Mouse (Mus musculus) gastrocnemius, postnatal 25 days (tissue): ENCODE data around the gene Urod. TPM values are rescaled to one million over a fixed set of nuclear protein-coding genes. Genes with fewer than 3 reads are reported as not detected.

Experiments used
- DNase-seq: peaks from one replicate; pipeline ENCODE4 v3.0.0; 2022
- long read RNA-seq, 2 experiments: library from polyadenylated mRNA; stranded (forward); transcript quantifications; one replicate each; pipeline ENCODE4 v2.0.0; 2021
- total RNA-seq, 2 experiments: library from RNA; stranded (reverse); gene quantifications; 1 replicate in 1 of 2; 2 replicates in 1 of 2; pipeline ENCODE4 v1.2.3; 2021

Gene Urod
- 10 to 100 TPM; 59.0 to 59.9 TPM for total RNA-seq
- long read RNA-seq, experiment 1, transcript Urod-201 (10 exons, 1,489 nt), result major isoform, 69 of 203 reads
- long read RNA-seq, experiment 1, partial matches to known transcripts, result 126 of 203 reads
- long read RNA-seq, experiment 1, other reads (novel, unspliced or antisense), result 7 of 203 reads
- long read RNA-seq, experiment 2, transcript Urod-201 (10 exons, 1,489 nt), result major isoform, 69 of 149 reads
- long read RNA-seq, experiment 2, partial matches to known transcripts, result 71 of 149 reads
- long read RNA-seq, experiment 2, other reads (novel, unspliced or antisense), result 9 of 149 reads

GRCm38 (mm10) chr4:116993672-116994621 is at the start of gene Urod:
Gene Urod (minus strand): TSS chr4:116994413.
- peak; percentile 94 for DNase-seq

- peak; percentile 69 for DNase-seq
These were observed 47.1 kb upstream of the Urod start for GRCm38 (mm10) chr4:117041283-117041721.

DNA sequence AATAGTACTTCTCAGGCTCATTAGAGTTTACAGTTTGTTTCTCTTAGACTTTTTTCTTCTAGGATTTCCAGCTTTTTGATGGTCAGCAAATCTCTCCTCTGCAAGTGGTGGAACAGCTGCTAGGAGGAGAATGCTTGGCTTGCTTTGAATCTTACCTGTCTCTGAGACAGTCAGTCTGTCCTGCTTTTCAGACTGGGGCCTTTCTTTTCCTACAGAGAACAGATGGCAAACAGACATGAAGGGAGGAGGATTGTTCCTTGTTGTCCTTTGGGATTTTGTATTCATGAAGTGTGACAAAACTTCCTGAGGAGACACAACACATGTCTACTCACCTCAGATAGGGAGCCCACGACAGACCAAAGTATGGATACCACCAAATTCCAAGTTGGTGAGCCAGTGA is 46.6 kb upstream of the Urod start:
- DNase-seq, result no peak

DNA sequence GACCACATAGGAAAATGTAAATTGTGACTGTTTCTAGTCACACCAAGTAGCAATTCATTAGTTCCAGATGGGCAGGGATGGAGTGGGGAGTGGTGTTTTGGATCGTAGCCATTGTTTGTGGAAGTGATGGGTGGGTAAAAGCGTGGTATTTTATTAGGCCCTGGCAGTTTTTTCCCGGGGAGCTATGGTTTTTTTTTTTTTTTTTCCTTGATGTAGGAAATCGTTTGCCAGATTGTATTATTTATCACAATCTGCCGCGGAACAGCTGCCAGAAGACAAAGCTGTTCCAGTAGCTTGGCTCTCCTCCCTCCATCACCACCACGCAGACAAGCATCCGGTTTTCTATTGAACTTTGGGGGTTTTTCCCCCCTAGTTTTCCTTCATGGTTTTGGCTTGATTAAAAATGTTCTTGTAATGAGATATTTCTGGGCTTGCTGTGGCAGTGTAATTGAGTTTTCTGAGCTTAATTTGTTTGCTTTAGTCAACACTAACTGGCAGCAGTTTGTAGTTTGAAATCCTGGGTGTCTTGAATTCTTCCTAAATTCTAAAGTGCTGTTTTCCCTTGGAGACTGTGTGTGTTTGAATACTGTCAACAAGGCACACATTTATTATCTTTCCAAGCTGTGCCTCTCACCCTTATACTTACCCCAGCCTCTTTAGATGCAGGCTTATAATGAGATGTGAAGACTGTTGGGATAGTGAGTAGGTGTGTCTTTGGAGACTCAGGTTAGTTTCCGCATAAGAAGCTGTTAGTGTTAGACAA is 45.9 kb upstream of the Urod start:
- DNase-seq, result peak; percentile 43

- DNase-seq, result no peak
These were observed 36.9 kb upstream of the Urod start for GRCm38 (mm10) chr4:117031105-117031504.

DNA sequence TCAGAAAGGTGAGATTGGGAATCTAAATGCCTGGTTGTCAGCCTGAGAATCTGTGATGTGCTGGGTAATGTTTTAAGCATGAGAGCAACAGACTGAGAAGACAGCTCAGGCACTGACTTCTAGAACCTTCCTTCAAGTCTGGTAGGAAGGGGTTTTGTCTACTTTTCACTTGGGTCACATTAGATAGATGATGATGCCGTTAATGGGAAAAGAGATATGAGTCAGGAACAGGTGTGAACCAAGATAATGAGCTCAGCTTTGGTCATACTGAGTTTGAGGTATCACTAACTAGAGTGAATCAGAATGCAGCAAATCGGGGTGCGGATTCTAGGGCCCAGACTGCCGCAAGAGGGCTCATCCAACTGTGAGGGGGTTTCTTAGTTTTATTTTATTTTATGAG is 29.3 kb upstream of the Urod start:
- no peak for DNase-seq

DNA sequence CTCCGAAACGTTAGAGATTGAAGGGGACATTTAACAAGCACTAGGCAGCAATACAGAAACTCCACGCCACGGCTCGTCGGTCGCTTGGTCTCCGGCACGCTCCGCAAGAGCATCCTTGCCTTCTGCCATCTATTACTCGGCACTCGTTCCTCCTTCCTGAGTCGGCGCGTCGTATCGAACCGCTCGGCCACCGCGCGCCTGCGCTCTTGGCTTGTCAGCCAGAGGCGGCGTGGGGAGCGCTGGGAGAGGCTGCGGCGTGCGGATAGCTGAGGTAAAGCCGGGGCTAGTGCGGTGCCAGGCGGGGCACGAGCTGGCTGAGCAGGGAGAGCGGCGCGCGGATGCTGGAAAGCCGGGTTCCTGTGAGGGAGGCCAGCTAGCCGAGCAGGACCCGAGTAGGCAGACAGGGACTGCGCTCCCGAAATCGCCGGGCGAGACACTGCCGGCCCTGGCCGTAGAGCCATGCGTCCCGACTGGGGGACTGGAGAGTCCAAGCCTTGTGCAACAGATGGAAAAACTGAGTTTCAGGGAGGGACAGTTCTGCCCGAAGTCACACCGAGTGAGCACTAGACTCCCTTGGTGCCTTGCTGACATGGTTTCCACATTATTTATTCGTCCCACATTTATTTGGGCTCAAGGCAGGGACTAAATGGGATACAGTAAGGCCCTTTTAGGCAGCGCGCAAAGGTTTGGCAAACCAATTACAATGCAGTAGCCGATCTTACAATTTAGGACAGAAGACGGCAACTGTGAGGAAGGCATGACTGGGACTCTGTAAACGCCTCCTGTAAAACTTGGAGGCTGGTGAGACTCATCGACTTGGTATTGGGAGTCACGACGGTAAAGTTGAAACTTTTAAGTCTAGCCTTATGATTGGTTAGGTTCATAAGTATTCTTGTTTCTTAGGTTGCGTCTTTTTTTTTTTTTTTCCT is 25.3 kb upstream of the Urod start, which contains the start of gene Eif2b3:
TSS of gene Eif2b3 (plus strand) at position 197 of the 929 bp plus-strand sequence.
- peak; percentile 87 for DNase-seq

GRCm38 (mm10) chr4:117018327-117018726 is 24.1 kb upstream of the Urod start:
- no peak for DNase-seq

GRCm38 (mm10) chr4:117017738-117018137 is 23.5 kb upstream of the Urod start:
- no peak for DNase-seq

GRCm38 (mm10) chr4:117014901-117015415 is 20.7 kb upstream of the Urod start:
- no peak for DNase-seq

DNA sequence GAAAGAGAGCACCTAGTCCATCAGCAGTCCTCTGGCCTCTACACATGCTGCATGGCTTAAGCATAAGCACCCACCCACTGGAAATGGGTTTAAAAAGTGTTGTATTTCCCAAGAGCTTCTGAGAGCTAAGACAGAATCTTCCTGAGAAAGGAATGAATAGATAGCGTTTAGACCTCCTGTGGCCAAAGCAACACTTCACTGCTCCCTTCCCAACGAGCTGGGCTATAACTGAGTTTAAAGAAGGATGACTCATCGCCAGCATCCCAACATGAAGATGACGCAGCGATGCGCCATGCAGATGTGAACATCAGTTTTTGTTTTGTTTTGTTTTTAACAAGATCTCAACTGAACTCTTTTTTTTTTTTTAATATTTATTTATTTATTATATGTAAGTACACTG is 19.4 kb upstream of the Urod start:
- no peak for DNase-seq

DNA sequence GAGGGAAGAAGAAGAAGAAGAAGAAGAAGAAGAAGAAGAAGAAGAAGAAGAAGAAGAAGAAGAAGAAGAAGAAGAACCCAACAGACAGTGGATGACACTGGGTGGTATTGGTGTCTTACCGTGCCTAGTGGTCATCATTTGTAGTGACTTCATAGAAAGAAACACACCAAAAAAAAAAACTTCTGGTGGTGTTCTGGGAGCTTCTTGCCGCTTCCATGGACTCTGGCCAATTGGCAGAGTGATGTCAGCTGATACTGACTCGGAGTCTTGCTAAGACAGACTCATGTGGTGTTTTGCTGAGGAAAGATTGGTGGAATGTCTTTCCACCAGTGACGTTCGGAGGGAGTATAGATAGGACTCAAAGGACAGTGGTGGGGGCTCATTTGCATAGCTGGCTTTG is 16.0 kb upstream of the Urod start:
- no peak for DNase-seq

- DNase-seq, result no peak
These were observed 12.8 kb upstream of the Urod start for GRCm38 (mm10) chr4:117007058-117007457.

GRCm38 (mm10) chr4:117005611-117006400 is 11.6 kb upstream of the Urod start:
- no peak for DNase-seq

GRCm38 (mm10) chr4:117004649-117005048 is 10.4 kb upstream of the Urod start:
- no peak for DNase-seq

GRCm38 (mm10) chr4:117002543-117003521 is 8.6 kb upstream of the Urod start:
- no peak for DNase-seq

- no peak for DNase-seq
These were observed 7.7 kb upstream of the Urod start for GRCm38 (mm10) chr4:117001957-117002356.

- DNase-seq, result no peak
These were observed 5.4 kb upstream of the Urod start for GRCm38 (mm10) chr4:116999513-117000154.
